Mouse (Mus musculus): ENCODE measurements around the gene Slc7a8. TPM values are rescaled to one million over a fixed set of nuclear protein-coding genes. Genes with fewer than 3 reads are reported as not detected.

Slc7a8 gene
- polyA plus RNA-seq (2014; fragmentation: Nextera tagmentation; extraction: Ambion mirVana) = 6.8 and 7.1 TPM in 2 replicates

GRCm38 (mm10) chr14:54781610-54782365 lies at the start of gene Slc7a8:
Gene Slc7a8 (minus strand): TSS chr14:54781946.
- Histone ChIP-seq H3K27ac (ENCODE audit: low read depth, low read length) (no peak within 1 kb of the TSS), H3K9ac (ENCODE audit: low read depth, low read length) (peak within 1 kb of the TSS; percentile 54; the same call in 1 of the 2 replicates), H3K36me3 (ENCODE audit: control insufficient read depth, insufficient read depth, low read length) (no peaks in the 10 kb centered on the region), H3K27me3 (replicated peaks; ENCODE audit: control insufficient read depth, insufficient read depth, low read length) (peaks cover 23% of the 10 kb centered on the region), H3K4me3 (ENCODE audit: low read depth, low read length) (peak within 1 kb of the TSS; percentile 58), H3K9me3 (ENCODE audit: control insufficient read depth, low read length) (no peaks in the 10 kb centered on the region), H3K4me1 (replicated peaks; ENCODE audit: control insufficient read depth, insufficient read depth, low read length) (0 out of 2 replicates have a peak, but pooled peaks cover 3% of the 10 kb centered on the region), H3K4me2 (peak within 1 kb of the TSS; percentile 90)
- WGBS = 3% methylated on average over 37 of the region's 37 CpGs
- DNase-seq (ENCODE audit: low spot score) = peak; percentile 59
- no peak for ATAC-seq (replicated peaks; ENCODE audit: low FRiP score)

DNA sequence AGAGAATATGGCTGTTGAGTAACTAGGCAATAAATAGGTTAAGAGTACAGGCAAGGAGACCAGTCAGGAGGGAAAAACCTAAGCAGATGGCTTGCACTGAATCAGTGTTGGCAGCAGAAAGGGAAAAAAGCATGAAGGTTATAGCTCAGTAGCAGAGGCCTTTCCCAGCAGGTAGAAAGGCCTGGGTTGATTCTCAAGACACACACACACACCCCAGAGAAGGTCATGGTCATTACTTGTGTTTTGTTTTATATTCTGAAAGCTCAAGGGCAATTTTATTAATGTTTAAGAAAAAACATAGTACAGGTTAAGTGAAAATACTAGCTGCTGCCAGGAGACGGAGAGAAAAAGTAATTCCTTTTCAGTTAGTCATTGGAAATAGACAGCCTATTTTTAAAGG lies 42.0 kb upstream of the Slc7a8 start:
- Histone ChIP-seq H3K4me1 (replicated peaks; ENCODE audit: control insufficient read depth, insufficient read depth, low read length) (no peaks in the 10 kb centered on the region), H3K9me3 (ENCODE audit: control insufficient read depth, low read length) (no peaks in the 10 kb centered on the region), H3K27me3 (replicated peaks; ENCODE audit: control insufficient read depth, insufficient read depth, low read length) (no peaks in the 10 kb centered on the region), H3K36me3 (ENCODE audit: control insufficient read depth, insufficient read depth, low read length) (no peaks in the 10 kb centered on the region), H3K4me2 (no peak overlapping the region), H3K9ac (ENCODE audit: low read depth, low read length) (no peak overlapping the region), H3K4me3 (ENCODE audit: low read depth, low read length) (no peak overlapping the region), H3K27ac (ENCODE audit: low read depth, low read length) (no peak overlapping the region)
- WGBS = 82% methylated on average over 1 of the region's 1 CpGs
- ATAC-seq (replicated peaks; ENCODE audit: low FRiP score) (no peak), DNase-seq (ENCODE audit: low spot score) (no peak)

- no peak for ATAC-seq (replicated peaks; ENCODE audit: low FRiP score)
- Histone ChIP-seq H3K9me3 (ENCODE audit: control insufficient read depth, low read length) (no peaks in the 10 kb centered on the region), H3K27me3 (replicated peaks; ENCODE audit: control insufficient read depth, insufficient read depth, low read length) (no peaks in the 10 kb centered on the region), H3K4me1 (replicated peaks; ENCODE audit: control insufficient read depth, insufficient read depth, low read length) (no peaks in the 10 kb centered on the region), H3K36me3 (ENCODE audit: control insufficient read depth, insufficient read depth, low read length) (no peaks in the 10 kb centered on the region), H3K27ac (ENCODE audit: low read depth, low read length) (no peak overlapping the region), H3K4me2 (no peak overlapping the region), H3K4me3 (ENCODE audit: low read depth, low read length) (no peak overlapping the region), H3K9ac (ENCODE audit: low read depth, low read length) (no peak overlapping the region)
- 72% methylated on average over 2 of the region's 2 CpGs for WGBS
- no peak for DNase-seq (ENCODE audit: low spot score)
Measured at GRCm38 (mm10) chr14:54822301-54822700, 40.6 kb upstream of the Slc7a8 start.

DNA sequence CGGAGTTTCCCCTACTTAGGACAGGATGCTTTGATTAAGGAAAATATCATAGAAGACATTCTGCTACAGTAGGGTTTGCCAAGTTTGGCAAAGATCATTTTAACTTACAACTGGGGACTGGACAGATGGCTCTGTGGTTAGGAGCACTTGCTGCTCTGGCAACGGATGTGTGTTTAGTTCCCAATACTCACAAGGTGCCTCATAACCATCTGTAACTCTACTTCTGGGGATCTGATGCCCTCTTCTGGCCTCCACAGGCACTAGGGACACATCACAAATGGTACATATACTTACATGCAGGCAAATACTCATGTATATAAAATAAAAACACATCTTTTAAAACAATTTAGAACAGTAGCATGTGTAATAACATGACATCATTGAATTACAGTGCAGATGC lies 36.0 kb upstream of the Slc7a8 start:
- H3K4me3 ChIP-seq (ENCODE audit: low read depth, low read length) = no peak overlapping the region
- H3K27me3 ChIP-seq (replicated peaks; ENCODE audit: control insufficient read depth, insufficient read depth, low read length) = no peaks in the 10 kb centered on the region
- ATAC-seq (replicated peaks; ENCODE audit: low FRiP score) (no peak), DNase-seq (ENCODE audit: low spot score) (no peak)
- no peaks in the 10 kb centered on the region for H3K36me3 ChIP-seq (ENCODE audit: control insufficient read depth, insufficient read depth, low read length)
- H3K9ac ChIP-seq (ENCODE audit: low read depth, low read length) = no peak overlapping the region
- H3K4me1 ChIP-seq (replicated peaks; ENCODE audit: control insufficient read depth, insufficient read depth, low read length) = no peaks in the 10 kb centered on the region
- no peaks in the 10 kb centered on the region for H3K9me3 ChIP-seq (ENCODE audit: control insufficient read depth, low read length)
- 47% methylated on average over 2 of the region's 2 CpGs for WGBS
- no peak overlapping the region for H3K4me2 ChIP-seq
- H3K27ac ChIP-seq (ENCODE audit: low read depth, low read length) = no peak overlapping the region

DNA sequence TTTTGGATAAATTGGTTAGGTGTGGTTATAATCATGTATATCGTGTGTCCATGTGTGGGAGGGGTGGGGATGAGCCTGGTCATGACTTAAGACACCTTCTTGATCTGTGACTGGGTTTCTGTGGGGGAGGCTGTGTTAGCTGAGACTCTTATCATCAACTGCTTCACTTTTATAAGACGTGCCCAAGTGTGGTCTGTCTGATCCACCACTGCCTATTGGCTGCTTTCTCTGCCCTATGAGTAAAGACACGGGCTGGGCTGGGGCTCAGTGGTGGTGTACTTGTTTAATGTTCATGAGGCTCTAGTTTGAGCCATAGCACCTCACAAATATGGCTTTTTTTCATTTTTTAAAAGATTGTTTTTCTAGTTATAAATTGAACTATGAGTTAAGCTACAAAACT lies 34.0 kb upstream of the Slc7a8 start:
- WGBS = 28% methylated on average over 3 of the region's 3 CpGs
- Histone ChIP-seq H3K9ac (ENCODE audit: low read depth, low read length) (no peak overlapping the region), H3K27ac (ENCODE audit: low read depth, low read length) (no peak overlapping the region), H3K36me3 (ENCODE audit: control insufficient read depth, insufficient read depth, low read length) (no peaks in the 10 kb centered on the region), H3K4me1 (replicated peaks; ENCODE audit: control insufficient read depth, insufficient read depth, low read length) (no peaks in the 10 kb centered on the region; the same call in 1 of the 2 replicates), H3K4me2 (no peak overlapping the region), H3K4me3 (ENCODE audit: low read depth, low read length) (no peak overlapping the region), H3K27me3 (replicated peaks; ENCODE audit: control insufficient read depth, insufficient read depth, low read length) (no peaks in the 10 kb centered on the region), H3K9me3 (ENCODE audit: control insufficient read depth, low read length) (no peaks in the 10 kb centered on the region)
- DNase-seq (ENCODE audit: low spot score) (no peak), ATAC-seq (replicated peaks; ENCODE audit: low FRiP score) (peak; percentile 51)

GRCm38 (mm10) chr14:54813991-54814390 lies 32.2 kb upstream of the Slc7a8 start, which contains the start of gene Rnf212b:
Gene Rnf212b (plus strand): TSS chr14:54814141.
- Histone ChIP-seq H3K4me1 (replicated peaks; ENCODE audit: control insufficient read depth, insufficient read depth, low read length) (peaks cover 4% of the 10 kb centered on the region), H3K27ac (ENCODE audit: low read depth, low read length) (no peak within 1 kb of the TSS), H3K4me3 (ENCODE audit: low read depth, low read length) (no peak within 1 kb of the TSS), H3K36me3 (ENCODE audit: control insufficient read depth, insufficient read depth, low read length) (no peaks in the 10 kb centered on the region), H3K9ac (ENCODE audit: low read depth, low read length) (no peak within 1 kb of the TSS), H3K4me2 (no peak within 1 kb of the TSS), H3K9me3 (ENCODE audit: control insufficient read depth, low read length) (no peaks in the 10 kb centered on the region), H3K27me3 (replicated peaks; ENCODE audit: control insufficient read depth, insufficient read depth, low read length) (no peaks in the 10 kb centered on the region)
- 79% methylated on average over 29 of the region's 29 CpGs for WGBS
- no peak for DNase-seq (ENCODE audit: low spot score)
- no peak for ATAC-seq (replicated peaks; ENCODE audit: low FRiP score)

- Histone ChIP-seq H3K4me2 (no peak overlapping the region), H3K9ac (ENCODE audit: low read depth, low read length) (no peak overlapping the region), H3K9me3 (ENCODE audit: control insufficient read depth, low read length) (no peaks in the 10 kb centered on the region), H3K4me1 (replicated peaks; ENCODE audit: control insufficient read depth, insufficient read depth, low read length) (peaks cover 4% of the 10 kb centered on the region), H3K36me3 (ENCODE audit: control insufficient read depth, insufficient read depth, low read length) (no peaks in the 10 kb centered on the region), H3K27me3 (replicated peaks; ENCODE audit: control insufficient read depth, insufficient read depth, low read length) (no peaks in the 10 kb centered on the region), H3K4me3 (ENCODE audit: low read depth, low read length) (no peak overlapping the region), H3K27ac (ENCODE audit: low read depth, low read length) (no peak overlapping the region)
- DNase-seq (ENCODE audit: low spot score) (no peak), ATAC-seq (replicated peaks; ENCODE audit: low FRiP score) (no peak)
- 68% methylated on average over 3 of the region's 3 CpGs for WGBS
Measured at GRCm38 (mm10) chr14:54809668-54810033, 27.9 kb upstream of the Slc7a8 start.

DNA sequence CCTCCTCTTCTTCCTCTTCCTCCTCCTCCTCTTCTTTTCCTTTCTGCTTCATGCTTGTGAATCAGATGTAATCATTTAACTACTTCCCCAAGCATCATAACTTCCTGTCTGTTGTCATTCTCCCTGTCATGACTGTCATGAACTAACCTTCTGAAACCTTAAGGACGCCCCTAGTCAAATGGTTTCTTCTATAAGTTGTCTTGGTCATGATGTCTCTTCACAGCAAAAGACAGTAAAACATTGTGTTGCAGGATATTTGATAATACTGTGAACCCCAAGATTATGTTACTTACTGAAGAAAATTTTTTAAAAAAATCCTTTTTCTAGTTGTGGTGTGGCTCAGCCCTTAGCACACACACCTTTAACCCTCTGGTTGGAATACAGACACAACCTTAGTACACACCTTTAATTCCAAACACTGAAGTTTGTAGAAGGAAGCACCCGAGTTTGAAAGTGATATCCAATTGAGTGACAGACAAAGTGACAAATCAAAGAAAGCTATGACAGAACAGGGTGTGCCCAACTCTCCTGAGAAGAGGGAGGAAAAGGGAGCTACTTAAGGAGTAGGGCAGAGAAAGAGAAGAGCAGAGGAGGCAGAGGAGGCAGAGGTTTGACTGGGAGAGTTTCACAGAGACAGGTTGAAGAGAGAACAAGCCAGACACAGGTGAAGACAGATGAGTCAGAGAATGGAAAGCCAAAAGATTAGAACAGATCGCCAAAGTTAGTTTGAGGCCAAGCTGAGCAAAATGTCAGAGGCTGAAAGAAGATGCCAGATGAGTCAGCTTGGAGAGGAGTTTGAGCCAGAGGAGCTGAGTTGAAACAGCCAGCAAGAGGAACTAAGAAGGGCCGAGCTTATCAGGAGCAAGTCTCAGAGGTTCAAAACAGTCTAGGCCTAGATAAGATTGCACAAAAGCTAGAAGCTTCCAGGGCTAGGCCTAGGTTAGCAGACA lies 27.2 kb upstream of the Slc7a8 start:
- Histone ChIP-seq H3K9ac (ENCODE audit: low read depth, low read length) (no peak overlapping the region), H3K27me3 (replicated peaks; ENCODE audit: control insufficient read depth, insufficient read depth, low read length) (no peaks in the 10 kb centered on the region), H3K9me3 (ENCODE audit: control insufficient read depth, low read length) (no peaks in the 10 kb centered on the region), H3K4me1 (replicated peaks; ENCODE audit: control insufficient read depth, insufficient read depth, low read length) (peaks cover 4% of the 10 kb centered on the region), H3K4me3 (ENCODE audit: low read depth, low read length) (no peak overlapping the region), H3K27ac (ENCODE audit: low read depth, low read length) (no peak overlapping the region), H3K36me3 (ENCODE audit: control insufficient read depth, insufficient read depth, low read length) (no peaks in the 10 kb centered on the region), H3K4me2 (no peak overlapping the region)
- ATAC-seq (replicated peaks; ENCODE audit: low FRiP score) (no peak), DNase-seq (ENCODE audit: low spot score) (no peak)
- WGBS = 41% methylated on average over 4 of the region's 4 CpGs
